Mouse (Mus musculus) right cerebral cortex, postnatal 10 days (tissue): Measurements from ENCODE around the gene Prkar2b.

Experiments
- DNase-seq, 2 experiments: peaks; one replicate each; pipeline ENCODE4 v3.0.0; 2021; ENCODE audit warnings: low spot score in 2 of 2

The Prkar2b gene

GRCm38 (mm10) chr12:31925343-31925742 is 135.8 kb downstream of the Prkar2b start:
- DNase-seq, result no peak

- DNase-seq, result no peak
These were observed 137.0 kb downstream of the Prkar2b start for GRCm38 (mm10) chr12:31924135-31924534.

- no peak for DNase-seq
These were observed 140.4 kb downstream of the Prkar2b start for GRCm38 (mm10) chr12:31920464-31921405.

- peak; percentile 67 to 70 for DNase-seq
These were observed 143.9 kb downstream of the Prkar2b start for GRCm38 (mm10) chr12:31917245-31917644.

GRCm38 (mm10) chr12:31916691-31917090 is 144.4 kb downstream of the Prkar2b start:
- DNase-seq, result no peak

- no peak for DNase-seq
These were observed 147.5 kb downstream of the Prkar2b start for GRCm38 (mm10) chr12:31913614-31914013.

- DNase-seq, result no peak
These were observed 148.0 kb downstream of the Prkar2b start for GRCm38 (mm10) chr12:31912966-31913551.
